Mouse (Mus musculus): ENCODE measurements at regions not wholly inside any gene's neighbourhood (a gene's known extent, or its start where the extent isn't known, plus 50 kb on each side); places are given as distances from the start of the nearest gene placed in this dataset.
A peak's percentile ranks its signal among the peaks of the same experiment; 100 is the strongest.

GRCm38 (mm10) chr2:48629106-48630050, 184.5 kb upstream of the Acvr2a start:
- DNase-seq, result no peak

DNA sequence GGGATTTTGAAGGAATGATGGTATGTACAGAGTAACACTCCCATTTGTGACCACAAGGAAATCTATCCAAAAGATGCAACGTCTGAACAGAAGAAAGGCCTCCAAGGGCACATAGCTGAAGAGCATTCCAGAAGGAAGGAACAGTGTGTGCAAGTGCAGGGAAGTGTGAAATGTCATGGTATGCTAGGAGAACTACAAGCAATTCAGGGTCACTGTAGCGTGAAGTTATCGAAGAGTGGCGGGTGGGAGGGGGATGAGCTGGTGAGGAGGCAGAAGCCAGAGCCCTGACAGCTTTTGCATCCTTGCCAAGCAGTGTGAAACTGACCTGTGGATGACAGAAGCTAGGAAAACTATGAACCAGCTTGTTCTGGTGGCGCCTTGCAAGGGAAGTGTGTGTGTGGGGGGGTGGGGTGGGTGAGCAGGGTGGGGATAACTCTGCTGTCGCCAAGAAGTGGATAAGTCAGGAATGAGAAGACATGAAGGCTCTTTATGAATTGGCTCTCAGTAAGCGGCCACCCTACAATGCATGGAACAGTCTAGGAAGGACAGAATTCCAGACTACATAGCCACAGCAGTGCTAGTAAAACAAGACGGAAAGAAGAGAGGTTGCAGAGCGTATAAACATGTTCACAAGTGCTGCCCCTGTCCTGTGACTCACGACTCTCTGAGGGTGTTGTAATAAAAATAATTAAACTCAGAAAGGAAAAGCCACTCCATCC, 179.3 kb upstream of the Acvr2a start:
- DNase-seq, result peak; percentile 49 to 57

DNA sequence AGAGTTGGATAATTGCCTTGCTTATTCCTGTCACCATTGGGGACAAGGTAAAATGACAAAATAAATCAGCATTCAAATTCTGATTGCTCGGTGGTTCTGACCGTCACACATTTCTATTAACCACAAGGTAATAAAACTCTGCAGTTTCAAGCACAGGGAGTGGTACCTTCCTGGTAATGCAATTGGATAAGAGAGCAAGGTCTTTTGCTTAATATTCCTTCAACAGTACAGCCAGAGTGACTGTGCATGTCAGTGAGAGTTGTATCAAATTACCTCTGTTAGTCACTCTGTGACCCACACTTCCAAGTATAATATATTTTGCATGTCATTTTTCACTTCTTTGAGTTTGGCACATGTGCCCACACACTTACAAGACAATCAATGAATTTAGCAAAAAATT, 177.8 kb upstream of the Acvr2a start:
- DNase-seq, result no peak

- no peak for DNase-seq
Measured at GRCm38 (mm10) chr2:48644114-48644513, 169.8 kb upstream of the Acvr2a start.

DNA sequence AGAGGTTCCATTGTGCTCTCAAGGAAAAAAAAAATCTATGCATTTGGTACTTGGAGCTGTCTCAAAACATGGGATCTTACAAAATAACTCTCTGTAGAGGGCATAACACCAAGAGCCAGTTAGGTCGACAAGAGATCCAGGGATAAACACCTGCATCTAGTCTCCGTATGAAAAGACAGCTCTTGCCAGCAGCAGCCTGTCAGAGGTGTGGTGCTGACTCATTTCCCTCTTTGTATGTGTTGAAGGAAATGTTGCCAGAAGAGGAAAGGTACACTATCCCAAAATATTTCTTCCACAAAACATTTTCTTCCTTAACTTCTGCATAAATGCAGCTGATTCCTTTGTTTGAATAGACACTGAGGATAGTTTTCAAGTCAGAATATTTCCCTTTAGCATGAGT, 163.6 kb upstream of the Acvr2a start:
- no peak for DNase-seq

- DNase-seq, result no peak
Measured at GRCm38 (mm10) chr2:48661222-48661621, 152.7 kb upstream of the Acvr2a start.

DNA sequence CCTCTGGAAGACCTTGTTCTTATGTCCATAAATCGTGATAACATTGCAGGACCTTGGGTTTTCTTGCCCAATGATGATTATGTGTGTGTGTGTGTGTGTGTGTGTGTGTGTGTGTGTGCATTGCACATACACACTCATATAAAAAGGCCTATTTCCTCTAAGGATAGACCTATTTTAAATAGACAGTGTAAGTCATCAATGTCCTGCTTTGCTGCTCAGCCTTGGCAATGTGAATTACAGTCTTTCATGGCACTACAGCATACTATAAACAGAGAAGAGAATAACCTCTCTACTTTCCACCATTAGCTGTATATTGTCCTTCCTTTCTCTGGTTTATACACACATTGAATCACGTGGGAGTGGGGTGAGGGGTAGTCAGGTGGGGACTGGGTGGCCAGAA, 148.8 kb upstream of the Acvr2a start:
- no peak for DNase-seq

- no peak for DNase-seq
Measured at GRCm38 (mm10) chr2:48689098-48689497, 124.8 kb upstream of the Acvr2a start.

- no peak for DNase-seq
Measured at GRCm38 (mm10) chr2:48694509-48694908, 119.4 kb upstream of the Acvr2a start.

- no peak for DNase-seq
Measured at GRCm38 (mm10) chr2:48700886-48701285, 113.0 kb upstream of the Acvr2a start.

- DNase-seq, result no peak
Measured at GRCm38 (mm10) chr2:48705103-48705804, 108.7 kb upstream of the Acvr2a start.

- DNase-seq, result no peak
Measured at GRCm38 (mm10) chr2:48705805-48706150, 108.1 kb upstream of the Acvr2a start.

- DNase-seq, result no peak
Measured at GRCm38 (mm10) chr2:48706188-48706587, 107.7 kb upstream of the Acvr2a start.

DNA sequence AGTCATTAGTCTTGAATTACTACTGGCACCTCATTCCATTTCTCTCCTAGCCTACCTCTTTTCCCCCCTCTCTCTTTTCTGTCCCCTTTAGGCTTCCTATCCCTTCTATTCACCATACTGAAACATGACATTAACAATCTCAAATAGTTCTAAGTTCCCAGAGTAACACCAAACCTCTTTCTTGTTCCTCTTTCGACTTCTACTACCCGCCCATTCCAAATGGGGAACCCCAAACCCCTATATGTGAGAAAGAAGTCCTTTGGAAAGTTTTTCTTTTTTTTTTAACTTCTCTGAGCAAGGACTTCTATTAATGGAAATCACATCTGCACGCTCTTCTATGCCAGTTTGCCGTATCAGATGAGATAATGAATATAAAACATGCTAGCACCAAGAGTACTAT, 97.7 kb upstream of the Acvr2a start:
- no peak for DNase-seq

GRCm38 (mm10) chr2:48717770-48718169, 96.1 kb upstream of the Acvr2a start:
- DNase-seq, result no peak

- peak; percentile 28 to 62 for DNase-seq
Measured at GRCm38 (mm10) chr2:48718261-48718660, 95.6 kb upstream of the Acvr2a start.

DNA sequence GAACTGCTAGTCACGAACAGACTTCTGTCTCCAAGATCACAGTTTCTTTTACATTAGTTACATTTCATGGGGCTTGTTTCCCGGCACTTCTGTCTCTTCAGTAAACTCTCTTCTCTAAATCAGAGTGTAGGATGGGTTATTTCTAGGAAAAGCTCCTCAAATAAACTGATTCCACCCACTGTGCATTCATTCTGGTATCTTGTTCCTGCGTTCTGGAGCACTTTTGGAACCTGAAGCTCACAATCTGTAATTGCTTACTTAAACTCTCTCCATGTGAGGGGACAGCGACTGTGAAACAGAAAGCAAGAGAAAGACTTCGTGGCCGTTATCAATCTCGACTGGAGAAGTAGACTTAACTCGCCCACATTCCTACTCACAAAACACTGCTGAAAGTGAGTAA, 83.1 kb upstream of the Acvr2a start:
- DNase-seq, result no peak

- no peak for DNase-seq
Measured at GRCm38 (mm10) chr2:48733936-48734335, 80.0 kb upstream of the Acvr2a start.

DNA sequence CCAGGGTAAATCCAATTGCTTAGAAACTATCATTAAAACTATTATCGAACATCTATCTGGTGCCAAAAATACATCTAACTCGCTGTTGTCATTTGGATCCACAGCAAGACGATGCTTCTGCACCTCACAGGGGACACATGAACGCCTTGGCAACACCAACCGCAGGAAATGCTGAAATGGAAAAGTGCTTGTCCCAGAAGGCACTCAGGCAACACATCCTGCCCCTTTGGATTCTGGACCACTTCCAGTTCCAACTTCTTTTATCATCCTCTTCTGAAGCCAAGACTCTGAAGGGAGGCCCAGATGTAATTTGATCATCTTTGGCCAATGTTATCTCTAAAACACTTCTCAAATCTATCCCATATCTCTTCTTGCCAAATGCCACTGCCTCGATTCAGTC, 79.4 kb upstream of the Acvr2a start:
- DNase-seq, result no peak

DNA sequence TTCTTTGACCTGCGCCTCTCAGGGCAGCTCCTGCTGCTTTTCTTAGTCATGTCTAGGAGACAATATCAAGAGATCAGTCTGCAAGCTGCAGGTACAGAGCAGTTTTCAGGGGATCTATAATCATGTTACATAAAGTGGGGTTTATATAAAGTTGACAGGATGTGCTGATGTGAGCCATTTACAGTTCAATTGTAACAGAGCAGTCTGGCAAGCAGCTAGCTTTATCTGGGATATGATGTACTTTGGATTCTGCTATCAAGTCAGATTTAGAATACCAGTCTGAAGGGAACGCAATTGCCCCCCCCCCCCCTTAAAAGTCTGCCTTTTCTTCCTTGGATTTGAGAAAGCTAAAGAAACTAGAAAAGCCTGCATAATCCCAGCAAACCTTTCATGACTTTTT, 77.6 kb upstream of the Acvr2a start:
- no peak for DNase-seq
